Mouse (Mus musculus): Measurements from ENCODE around the gene Cxcl17. TPM values are rescaled to one million over a fixed set of nuclear protein-coding genes. Genes with fewer than 3 reads are reported as not detected.

The Cxcl17 gene
- total and polyA plus RNA-seq, 3 experiments, result not detected

DNA sequence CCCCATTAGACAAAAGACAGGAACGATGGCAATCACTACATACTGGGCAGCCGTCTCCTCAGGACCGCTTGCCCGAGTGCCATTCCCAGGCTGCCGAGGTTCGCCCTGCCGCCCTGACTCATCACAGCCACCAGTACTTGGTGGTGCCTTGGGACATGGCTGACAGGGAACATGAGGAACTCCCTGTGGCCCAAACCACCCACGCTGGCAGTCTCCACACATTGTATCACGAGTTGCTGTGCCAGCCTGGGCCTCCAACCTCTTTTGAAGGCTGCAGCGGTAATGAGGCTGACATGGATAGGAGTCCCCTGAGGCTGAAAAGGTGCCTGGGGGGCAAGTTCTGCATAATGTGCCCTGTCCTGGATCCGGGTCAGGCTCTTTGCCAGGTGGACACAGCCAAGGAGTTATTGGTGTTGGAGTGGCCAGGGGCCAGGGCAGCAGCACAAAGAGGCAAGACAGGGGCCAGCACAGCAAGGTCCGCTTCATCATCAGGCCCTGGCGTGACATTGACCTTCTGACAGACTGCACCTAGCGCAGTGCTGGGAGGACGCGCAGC, 9.7 kb upstream of the Cxcl17 start:
- H3K79me2 ChIP-seq (replicated peaks; ENCODE audit: control insufficient read depth, extremely low read depth, insufficient read depth, poor library complexity, severe bottlenecking), result no peaks in the 10 kb centered on the region
- no peak for TF ChIP-seq ZKSCAN1 (IDR thresholded peaks at IDR 0.05; ENCODE audit: borderline replicate concordance, low read depth, low read length)
- TF ChIP-seq MAX (IDR thresholded peaks at IDR 0.05; ENCODE audit: low read length), result no peak
- TF ChIP-seq GABPA (IDR thresholded peaks at IDR 0.05; ENCODE audit: insufficient replicate concordance, low read depth, low read length), result no peak
- no peak for TF ChIP-seq JUN (IDR thresholded peaks at IDR 0.05; ENCODE audit: insufficient read depth, low read depth, low read length)
- TF ChIP-seq EP300 (IDR thresholded peaks at IDR 0.05; ENCODE audit: low read length), result no peak
- no peak for TF ChIP-seq IRF4 (IDR thresholded peaks at IDR 0.05; ENCODE audit: low read depth, low read length)
- no peak for TF ChIP-seq TBP (conservative IDR thresholded peaks at IDR 0.05; ENCODE audit: low read depth, low read length)
- no peak for TF ChIP-seq ZC3H11A (IDR thresholded peaks at IDR 0.05; ENCODE audit: low read depth, low read length)
- no peak overlapping the region for H3K27ac ChIP-seq (ENCODE audit: insufficient read depth, low read depth)
- no peak overlapping the region for H3K4me3 ChIP-seq (replicated peaks in 1 of 3; ENCODE audit: low read depth in 2 of 3, low read length in 2 of 3, poor library complexity in 1 of 3)
- in situ Hi-C loops (cut with MboI; ENCODE audit: low pct_ligation_motif_present, low pct_unique_long_range_greater_than_20kb, low sequenced_read_pairs) (no loop called here), dilution Hi-C loops (cut with MboI; ENCODE audit: extremely low pct_ligation_motif_present, extremely low pct_unique_long_range_greater_than_20kb, low sequenced_read_pairs) (no loop called here)
- no peaks in the 10 kb centered on the region for H3K9me3 ChIP-seq (replicated peaks; ENCODE audit: low read length)
- H3K9ac ChIP-seq (ENCODE audit: insufficient read depth, low read depth), result no peak overlapping the region
- H3K27me3 ChIP-seq (replicated peaks), result no peaks in the 10 kb centered on the region
- no peak for DNase-seq (ENCODE audit: extremely low read depth)
- peaks cover 2 to 9% of the 10 kb centered on the region in 2 experiments; a peak in 2 of 4 replicates for H3K4me1 ChIP-seq (ENCODE audit: control insufficient read depth in 1 of 2, insufficient read depth in 2 of 2)
- no peaks in the 10 kb centered on the region for H3K36me3 ChIP-seq (replicated peaks in 1 of 2; ENCODE audit: control insufficient read depth in 1 of 2, insufficient read depth in 1 of 2, low read length in 1 of 2)
- H3K4me2 ChIP-seq (ENCODE audit: insufficient read depth, low read depth, poor library complexity, severe bottlenecking), result no peak overlapping the region

DNA sequence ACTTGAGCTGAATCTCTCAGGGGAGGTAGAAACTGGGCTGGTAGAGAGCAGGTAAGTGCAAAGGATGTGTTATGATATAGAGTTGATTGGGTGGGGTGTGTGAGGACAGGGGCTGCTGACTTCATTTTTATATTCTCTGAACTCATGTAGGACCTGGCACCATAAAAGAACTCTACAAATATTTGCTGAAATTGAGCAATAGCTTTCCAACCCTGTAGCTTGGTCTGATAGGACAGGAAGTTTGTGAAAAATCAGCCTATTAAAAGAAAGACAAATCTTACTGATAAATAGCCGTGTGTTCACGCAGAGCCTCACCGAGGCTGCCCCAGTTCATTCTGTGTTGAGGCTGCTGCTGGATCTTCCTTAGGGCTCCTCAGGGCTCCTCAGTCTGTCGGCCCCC, 7.3 kb upstream of the Cxcl17 start:
- H3K9ac ChIP-seq (ENCODE audit: insufficient read depth, low read depth), result no peak overlapping the region
- no peak overlapping the region for H3K4me3 ChIP-seq (replicated peaks in 1 of 3; ENCODE audit: low read depth in 2 of 3, low read length in 2 of 3, poor library complexity in 1 of 3)
- no peaks in the 10 kb centered on the region for H3K27me3 ChIP-seq (replicated peaks)
- H3K27ac ChIP-seq (ENCODE audit: insufficient read depth, low read depth), result no peak overlapping the region
- H3K4me2 ChIP-seq (ENCODE audit: insufficient read depth, low read depth, poor library complexity, severe bottlenecking), result no peak overlapping the region
- in situ Hi-C loops (cut with MboI; ENCODE audit: low pct_ligation_motif_present, low pct_unique_long_range_greater_than_20kb, low sequenced_read_pairs) (no loop called here), dilution Hi-C loops (cut with MboI; ENCODE audit: extremely low pct_ligation_motif_present, extremely low pct_unique_long_range_greater_than_20kb, low sequenced_read_pairs) (no loop called here)
- H3K4me1 ChIP-seq (ENCODE audit: control insufficient read depth in 1 of 2, insufficient read depth in 2 of 2), result no peaks in the 10 kb centered on the region
- no peaks in the 10 kb centered on the region for H3K36me3 ChIP-seq (replicated peaks in 1 of 2; ENCODE audit: control insufficient read depth in 1 of 2, insufficient read depth in 1 of 2, low read length in 1 of 2)
- no peak for DNase-seq (ENCODE audit: extremely low read depth)
- H3K79me2 ChIP-seq (replicated peaks; ENCODE audit: control insufficient read depth, extremely low read depth, insufficient read depth, poor library complexity, severe bottlenecking), result no peaks in the 10 kb centered on the region
- no peaks in the 10 kb centered on the region for H3K9me3 ChIP-seq (replicated peaks; ENCODE audit: low read length)
- no peak for TF ChIP-seq MXI1 (IDR thresholded peaks at IDR 0.05; ENCODE audit: low read depth, low read length)
- TF ChIP-seq IRF4 (IDR thresholded peaks at IDR 0.05; ENCODE audit: low read depth, low read length), result no peak
- TF ChIP-seq MYC (IDR thresholded peaks at IDR 0.05; ENCODE audit: low read depth, low read length), result no peak
- no peak for TF ChIP-seq ELF1 (IDR thresholded peaks at IDR 0.05; ENCODE audit: low read depth, low read length)
- TF ChIP-seq JUND (conservative IDR thresholded peaks at IDR 0.05; ENCODE audit: low read depth, low read length), result no peak
- TF ChIP-seq EP300 (IDR thresholded peaks at IDR 0.05; ENCODE audit: low read length), result no peak
- no peak for TF ChIP-seq ZC3H11A (IDR thresholded peaks at IDR 0.05; ENCODE audit: low read depth, low read length)
- TF ChIP-seq POLR2A (IDR thresholded peaks at IDR 0.05; ENCODE audit: low read depth, low read length), result no peak
- no peak for TF ChIP-seq MAX (IDR thresholded peaks at IDR 0.05; ENCODE audit: low read length)
- no peak for TF ChIP-seq CTCF (conservative IDR thresholded peaks at IDR 0.05 in 1 of 2, IDR thresholded peaks at IDR 0.05 in 1 of 2; ENCODE audit: low read depth in 2 of 2, low read length in 2 of 2)
- no peak for TF ChIP-seq MEF2A (IDR thresholded peaks at IDR 0.05; ENCODE audit: borderline replicate concordance, low read depth, low read length)
- no peak for TF ChIP-seq RCOR1 (conservative IDR thresholded peaks at IDR 0.05; ENCODE audit: low read depth, low read length)
- no peak for TF ChIP-seq SMC3 (IDR thresholded peaks at IDR 0.05; ENCODE audit: low read depth, low read length)
- no peak for TF ChIP-seq CHD1 (IDR thresholded peaks at IDR 0.05; ENCODE audit: low read depth, low read length)
- TF ChIP-seq UBTF (IDR thresholded peaks at IDR 0.05; ENCODE audit: low read depth, low read length), result no peak
- no peak for TF ChIP-seq GABPA (IDR thresholded peaks at IDR 0.05; ENCODE audit: insufficient replicate concordance, low read depth, low read length)
- no peak for TF ChIP-seq NRF1 (IDR thresholded peaks at IDR 0.05; ENCODE audit: low read depth, low read length)
- TF ChIP-seq SIN3A (IDR thresholded peaks at IDR 0.05; ENCODE audit: low read length), result no peak
- TF ChIP-seq BHLHE40 (IDR thresholded peaks at IDR 0.05; ENCODE audit: low read depth, low read length), result no peak

Data from CH12.LX (cell line).